Mouse (Mus musculus) left cerebral cortex, postnatal 36 days (tissue): ENCODE measurements around the gene Hdac9. TPM values are rescaled to one million over a fixed set of nuclear protein-coding genes. Genes with fewer than 3 reads are reported as not detected.

Experiments used
- DNase-seq, 2 experiments: peaks; one replicate each; pipeline ENCODE4 v3.0.0; 2021 to 2022; ENCODE audit warnings: low spot score in 2 of 2, mixed read lengths in 1 of 2
- intact Hi-C: fragments of 180-260 bp; cut with DNase I; formaldehyde crosslinking; loops from one replicate; pipeline ENCODE4 v1.15.1; 2025
- total RNA-seq, 2 experiments: library from RNA; stranded (reverse); gene quantifications; 2 replicates each; pipeline ENCODE4 v1.2.3; 2021

The Hdac9 gene
- total RNA-seq, 2 experiments from 2014 or later, result 53.6 to 55.0 TPM

GRCm38 (mm10) chr12:34725204-34725603, 191.7 kb downstream of the Hdac9 start:
- DNase-seq, result no peak
- intact Hi-C loops, result no loop called here

GRCm38 (mm10) chr12:34724274-34724673, 192.6 kb downstream of the Hdac9 start:
- intact Hi-C loops, result no loop called here
- no peak for DNase-seq

DNA sequence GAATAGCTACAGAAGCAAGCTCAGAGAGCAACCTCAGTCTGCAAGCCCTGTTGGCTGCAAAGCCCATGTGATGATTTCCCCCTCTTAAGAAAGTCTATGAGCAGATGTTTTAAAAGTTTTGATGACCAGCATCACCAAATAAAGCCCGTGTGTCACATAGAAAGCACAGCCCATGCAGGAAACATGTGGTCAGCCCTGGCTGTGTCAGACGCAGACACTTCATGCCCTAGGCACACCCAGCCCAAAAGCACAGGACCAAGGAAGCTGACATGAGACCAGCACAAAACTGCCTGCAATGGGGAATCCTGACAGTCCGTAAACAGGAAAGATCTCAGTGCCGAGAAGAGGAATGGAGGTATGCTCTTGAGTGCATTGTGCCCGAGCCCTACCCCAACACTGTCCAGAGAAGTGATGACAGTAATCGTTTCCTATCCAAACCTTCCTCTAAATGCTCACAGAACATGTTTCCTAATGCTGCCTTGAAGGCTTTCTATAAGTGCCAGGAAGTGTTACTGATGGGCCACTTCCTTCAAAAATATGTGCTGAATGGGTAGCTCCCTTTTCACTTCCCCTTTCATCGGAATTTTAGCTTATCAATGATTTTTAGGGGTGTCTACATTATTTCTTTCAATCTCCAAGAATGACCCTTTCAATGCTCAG, 193.9 kb downstream of the Hdac9 start:
- intact Hi-C loops, result no loop called here
- no peak for DNase-seq

DNA sequence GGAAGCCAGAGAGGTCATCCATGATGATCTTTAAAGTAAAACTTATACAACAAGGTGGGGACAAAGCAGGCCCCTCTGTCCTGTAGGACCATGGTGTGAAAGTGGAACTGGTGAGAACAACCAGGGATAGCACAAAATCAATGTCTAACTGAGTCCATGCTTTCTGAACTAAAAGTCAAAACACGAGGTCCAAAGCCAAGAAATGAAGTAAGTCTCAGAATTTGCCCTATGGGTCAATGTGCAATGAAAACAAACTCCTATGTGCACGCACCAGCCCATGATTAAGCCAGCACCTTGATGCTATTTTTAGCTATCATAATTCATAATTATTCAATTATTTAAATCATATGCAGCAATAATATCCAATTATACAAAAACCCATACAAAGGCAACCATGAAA, 196.0 kb downstream of the Hdac9 start:
- no peak for DNase-seq
- intact Hi-C loops, result no loop called here

- intact Hi-C loops, result no loop called here
- no peak for DNase-seq
These were observed 202.5 kb downstream of the Hdac9 start for GRCm38 (mm10) chr12:34714266-34714939.

- no peak for DNase-seq
- intact Hi-C loops, result no loop called here
These were observed 218.9 kb downstream of the Hdac9 start for GRCm38 (mm10) chr12:34697981-34698380.

GRCm38 (mm10) chr12:34696736-34697135, 220.2 kb downstream of the Hdac9 start:
- DNase-seq, result no peak
- intact Hi-C loops, result no loop called here

- no peak for DNase-seq
- intact Hi-C loops, result no loop called here
These were observed 228.0 kb downstream of the Hdac9 start for GRCm38 (mm10) chr12:34688941-34689340.

DNA sequence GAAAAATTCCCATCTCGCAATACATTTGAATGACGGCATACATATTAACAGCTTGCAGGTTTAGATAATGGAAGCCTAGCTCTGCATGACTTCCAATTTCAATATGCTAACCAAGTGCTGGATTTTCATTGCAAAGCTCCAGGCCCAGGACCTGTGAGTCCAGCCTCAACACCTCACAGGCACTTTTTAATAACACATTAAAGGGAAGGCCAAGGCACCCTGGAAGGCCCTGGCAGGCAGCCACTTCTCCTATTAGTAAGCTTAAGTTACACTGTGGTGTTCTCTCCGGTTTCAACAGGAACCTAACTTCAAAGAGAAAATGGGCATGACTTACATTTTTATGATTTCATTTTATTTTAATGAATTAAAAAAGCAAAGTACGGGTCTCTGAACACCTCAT, 233.5 kb downstream of the Hdac9 start:
- no peak for DNase-seq
- intact Hi-C loops, result no loop called here

DNA sequence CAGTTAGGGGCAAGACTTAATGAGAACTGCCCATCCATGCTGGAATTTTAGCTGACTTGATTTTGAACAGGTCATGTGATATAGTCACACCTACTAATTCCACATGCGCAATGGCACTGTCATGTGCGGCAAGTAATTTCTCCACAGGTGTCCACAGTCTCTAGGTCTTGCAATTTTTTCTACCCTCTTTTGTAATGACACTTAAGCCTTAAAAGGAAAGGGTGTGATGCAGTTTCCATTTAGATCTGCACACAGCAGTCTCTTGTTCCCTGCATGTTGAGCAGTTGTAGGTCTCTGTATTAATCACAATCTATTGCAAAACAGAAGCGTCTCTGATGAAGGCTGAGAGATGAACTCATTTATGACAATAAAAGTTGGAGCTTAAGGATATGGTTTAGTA, 234.2 kb downstream of the Hdac9 start:
- DNase-seq, result no peak
- intact Hi-C loops, result no loop called here

DNA sequence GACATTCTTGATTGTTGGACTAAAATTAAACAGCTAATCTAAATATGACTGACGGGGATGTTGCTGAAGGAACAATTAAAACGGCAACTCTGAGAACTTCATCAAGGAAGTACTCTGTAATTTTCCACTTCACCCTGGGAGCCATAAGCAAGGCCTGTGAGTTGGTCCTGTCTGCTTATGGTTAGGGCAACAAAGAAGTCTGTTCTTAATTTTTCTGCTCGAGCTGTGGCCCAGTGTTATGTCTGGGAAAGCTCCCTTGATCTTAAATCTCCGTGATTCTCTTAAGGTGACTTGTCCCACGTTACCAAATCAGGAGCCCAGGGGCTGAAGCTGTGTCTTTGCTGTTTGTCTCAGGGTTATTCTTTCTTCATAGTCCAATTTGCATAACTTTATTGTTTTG, 236.3 kb downstream of the Hdac9 start:
- intact Hi-C loops, result no loop called here
- no peak for DNase-seq

GRCm38 (mm10) chr12:34677110-34677509, 239.8 kb downstream of the Hdac9 start:
- no peak for DNase-seq
- intact Hi-C loops, result no loop called here

- intact Hi-C loops, result no loop called here
- DNase-seq, result no peak
These were observed 242.7 kb downstream of the Hdac9 start for GRCm38 (mm10) chr12:34674235-34674634.

- no peak for DNase-seq
- intact Hi-C loops, result no loop called here
These were observed 243.4 kb downstream of the Hdac9 start for GRCm38 (mm10) chr12:34673539-34673938.

DNA sequence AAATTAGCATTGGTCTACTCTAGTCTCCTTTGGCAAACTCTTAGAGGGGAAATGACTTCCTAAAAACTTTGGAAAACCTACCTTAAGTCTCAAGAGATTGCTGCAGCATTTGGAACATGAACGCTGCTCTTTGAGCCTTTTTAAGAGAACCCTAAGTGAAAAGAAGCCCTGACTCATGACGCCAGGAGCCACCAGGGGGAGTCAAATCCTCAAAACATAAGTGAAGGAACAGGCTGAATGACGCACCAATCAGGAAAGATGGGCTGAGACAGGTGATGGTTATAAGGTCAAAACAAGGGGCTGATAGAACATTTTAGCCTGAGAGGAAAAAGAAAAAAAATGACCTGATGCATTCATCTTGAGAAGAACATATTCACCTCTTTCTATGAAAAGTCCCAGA, 252.1 kb downstream of the Hdac9 start:
- intact Hi-C loops, result loop anchor here (2.0 to 5.0 kb wide), 2 partner anchors 243 to 352 kb away; no protein-coding TSS in a partner anchor
- peak; percentile 55 to 80 for DNase-seq

DNA sequence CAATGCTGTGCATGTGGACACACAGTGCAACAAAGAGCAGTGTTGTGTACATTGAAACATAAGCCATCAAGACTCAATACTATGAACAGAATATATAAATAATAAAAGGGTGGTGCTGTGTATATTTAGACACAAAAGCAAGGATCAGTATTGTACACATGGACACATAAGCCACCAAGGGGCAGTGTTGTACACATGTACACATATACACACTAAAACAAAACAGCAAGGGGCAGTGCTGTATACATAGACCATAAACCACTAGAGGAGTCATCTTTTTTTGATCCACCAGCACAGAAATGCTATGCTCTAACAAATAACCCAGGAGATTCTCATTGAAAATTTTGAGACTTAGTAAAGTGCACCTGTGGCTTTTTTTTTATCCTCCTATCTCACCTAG, 255.5 kb downstream of the Hdac9 start:
- no peak for DNase-seq
- intact Hi-C loops, result loop anchor here (2.0 to 5.0 kb wide), 2 partner anchors 246 to 521 kb away; no protein-coding TSS in a partner anchor

DNA sequence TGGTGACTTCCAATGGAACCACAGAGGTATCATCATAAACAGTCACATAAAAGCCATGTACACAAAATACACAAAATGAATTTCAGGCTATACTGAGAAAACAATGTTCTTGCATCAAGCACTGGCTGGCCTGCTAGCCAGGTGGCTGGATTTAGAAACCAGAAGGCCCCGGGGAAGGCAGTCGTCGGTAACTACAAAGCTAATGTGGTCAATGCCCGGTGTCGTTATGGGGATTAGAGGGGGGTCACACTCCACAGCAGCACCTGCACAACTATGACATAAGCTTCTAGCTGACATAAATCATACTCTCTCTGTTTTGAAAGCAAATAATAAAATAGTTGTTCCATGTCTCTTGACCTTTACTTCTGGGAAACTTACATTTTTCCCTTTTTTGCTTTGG, 256.9 kb downstream of the Hdac9 start:
- intact Hi-C loops, result loop anchor here (2.0 to 5.0 kb wide), 2 partner anchors 247 to 523 kb away; no protein-coding TSS in a partner anchor
- no peak for DNase-seq

DNA sequence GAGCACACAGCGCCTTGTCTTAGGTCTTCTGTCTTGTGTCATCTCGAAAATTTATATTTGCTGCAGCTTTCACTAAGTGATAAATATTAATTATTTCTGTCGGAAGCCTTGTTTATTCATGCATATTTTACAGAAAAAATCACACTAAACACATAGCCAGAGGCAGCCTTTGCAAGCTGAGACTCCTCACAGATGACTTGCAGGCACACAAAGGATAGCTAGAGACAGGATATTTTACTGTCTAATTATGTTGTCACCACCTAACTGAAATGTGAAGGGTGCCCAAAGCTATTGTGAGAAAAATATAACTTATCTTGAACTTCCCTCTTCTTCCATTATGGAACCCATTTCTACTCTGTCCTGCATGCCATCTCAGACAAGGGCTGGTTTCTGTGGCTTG, 258.3 kb downstream of the Hdac9 start:
- intact Hi-C loops, result loop anchor here (5.0 to 10.0 kb wide), 2 partner anchors 1054 to 1176 kb away; no protein-coding TSS in a partner anchor
- no peak for DNase-seq

- intact Hi-C loops, result loop anchor here (5.0 to 10.0 kb wide), 2 partner anchors 1053 to 1176 kb away; no protein-coding TSS in a partner anchor
- peak; percentile 29 to 50 for DNase-seq
These were observed 258.8 kb downstream of the Hdac9 start for GRCm38 (mm10) chr12:34658119-34658518.

DNA sequence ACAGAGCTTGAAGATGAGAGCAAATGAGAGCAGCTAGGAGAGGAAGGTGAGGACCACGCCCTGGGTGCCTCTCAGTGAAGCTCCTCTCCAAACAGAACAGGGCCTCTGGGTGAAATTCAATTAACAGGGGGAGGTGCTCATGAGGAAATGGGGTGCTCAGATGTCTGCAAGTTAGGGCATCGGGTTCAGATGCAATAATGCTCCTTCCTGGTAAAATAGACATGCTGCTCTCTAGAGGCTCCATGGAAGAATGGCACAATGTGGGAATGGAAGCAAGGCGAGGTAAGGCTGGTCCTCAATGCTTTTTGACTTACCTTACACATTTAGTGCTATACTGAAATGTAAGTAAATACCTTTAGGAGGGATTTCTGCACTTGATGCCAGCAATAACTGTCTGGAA, 263.3 kb downstream of the Hdac9 start:
- intact Hi-C loops, result loop anchor here (5.0 to 10.0 kb wide), 2 partner anchors 201 to 1049 kb away; no protein-coding TSS in a partner anchor
- no peak for DNase-seq

GRCm38 (mm10) chr12:34648753-34649152, 268.1 kb downstream of the Hdac9 start:
- intact Hi-C loops, result no loop called here
- no peak for DNase-seq
